Mouse (Mus musculus) CD4-positive helper T cell, adult 2 months (primary cell): ENCODE results near the gene Fryl.

Source experiments
- DNase-seq: peaks from one replicate; pipeline ENCODE4 v3.0.0-alpha.2; 2012; ENCODE audit warnings: low read depth, missing footprints, low spot score

Fryl gene

DNA sequence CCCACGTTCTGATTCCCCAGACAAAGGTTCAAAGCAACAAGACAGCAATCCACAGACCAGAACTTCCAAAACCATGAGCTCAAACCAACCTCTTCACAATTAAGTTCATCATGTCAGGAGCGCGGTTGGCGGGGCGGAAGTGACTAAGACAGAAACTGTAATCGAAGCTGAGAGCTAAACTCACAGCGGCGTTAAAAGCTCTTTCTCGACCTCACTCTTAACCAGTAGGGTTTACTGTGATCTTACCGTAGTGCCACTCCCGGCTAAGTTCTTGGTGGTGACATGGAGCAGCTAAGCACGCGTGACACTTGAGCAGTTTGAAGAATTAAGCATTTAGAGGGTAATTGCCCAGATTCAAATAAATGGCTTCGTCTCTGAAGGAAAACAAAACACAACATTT lies 61.7 kb downstream of the Fryl start:
- DNase-seq: peak; percentile 81

DNA sequence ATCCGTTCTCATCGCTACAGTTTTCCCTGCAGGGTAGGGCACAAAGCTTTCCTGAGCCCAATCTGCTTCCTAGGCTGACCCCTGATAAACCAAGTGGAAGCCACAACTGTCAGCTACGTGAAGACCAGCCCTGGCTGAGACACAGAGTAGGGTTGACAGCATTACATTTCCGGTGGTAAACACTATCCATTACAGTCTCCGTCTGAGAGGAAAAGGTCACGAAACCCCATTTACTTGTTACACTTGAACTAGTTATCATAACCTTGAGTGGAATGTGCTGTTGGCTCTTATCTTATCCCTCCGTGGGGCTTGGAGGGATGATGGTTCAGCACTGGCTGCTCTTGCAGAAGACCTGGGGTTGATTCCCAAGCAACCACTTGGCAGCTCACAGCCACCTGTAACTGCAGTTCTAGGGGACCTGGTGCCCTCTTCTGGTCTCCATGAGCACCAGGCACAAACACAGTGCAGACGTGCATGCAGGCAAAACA lies 62.3 kb downstream of the Fryl start:
- DNase-seq: peak; percentile 46

DNA sequence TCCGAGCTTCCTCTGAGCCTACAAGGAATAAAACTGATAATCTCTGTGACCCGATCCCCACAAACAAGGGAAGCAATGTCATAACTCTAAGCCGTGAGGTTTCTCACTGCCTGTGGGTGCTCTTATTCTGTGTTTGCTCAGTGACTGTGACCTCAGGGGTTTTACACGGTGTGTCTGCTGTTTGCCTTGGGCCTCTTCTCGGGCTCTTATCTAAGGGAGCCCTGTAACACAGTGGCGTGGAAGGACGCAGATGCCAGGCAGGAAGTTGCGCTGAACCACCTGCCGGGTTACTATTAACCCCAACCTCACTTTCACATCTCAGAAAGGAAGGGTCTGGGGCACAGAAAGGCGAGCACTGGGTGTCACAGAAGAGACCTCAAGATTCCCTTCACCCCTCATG lies 62.8 kb downstream of the Fryl start:
- DNase-seq: peak; percentile 61

DNA sequence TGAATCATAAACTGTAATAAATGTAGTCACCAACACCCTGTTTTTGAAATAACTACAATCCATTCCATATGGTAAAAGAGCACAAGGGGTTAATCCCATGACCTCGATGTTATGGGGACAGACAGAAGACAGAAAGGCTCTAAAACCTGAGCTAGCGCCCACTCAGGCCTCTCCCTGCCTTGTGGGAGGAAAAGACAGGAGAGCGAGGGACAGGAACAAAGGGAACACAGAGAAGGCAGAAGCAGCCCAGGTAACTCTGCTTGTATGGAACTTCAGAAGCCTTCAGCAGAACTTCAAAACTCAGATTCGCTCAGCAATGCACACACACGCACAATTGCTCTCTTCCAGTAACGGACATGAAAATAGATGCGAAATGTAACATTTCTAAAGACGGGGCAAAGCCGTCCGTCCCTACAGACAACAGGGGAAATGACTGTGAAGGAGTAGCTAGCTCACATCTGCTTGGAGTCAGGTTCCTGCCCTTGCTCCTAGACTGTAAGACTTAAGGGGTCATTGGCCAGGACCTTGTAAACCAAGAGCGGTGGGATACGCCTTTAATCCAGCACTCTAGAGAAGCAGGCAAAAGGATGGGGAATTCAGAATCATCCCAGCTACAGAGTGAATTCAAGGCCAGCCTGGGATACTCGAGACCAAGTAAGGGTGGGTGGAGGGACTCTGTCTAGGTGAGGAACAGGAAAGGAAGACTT lies 63.4 kb downstream of the Fryl start:
- DNase-seq: no peak

DNA sequence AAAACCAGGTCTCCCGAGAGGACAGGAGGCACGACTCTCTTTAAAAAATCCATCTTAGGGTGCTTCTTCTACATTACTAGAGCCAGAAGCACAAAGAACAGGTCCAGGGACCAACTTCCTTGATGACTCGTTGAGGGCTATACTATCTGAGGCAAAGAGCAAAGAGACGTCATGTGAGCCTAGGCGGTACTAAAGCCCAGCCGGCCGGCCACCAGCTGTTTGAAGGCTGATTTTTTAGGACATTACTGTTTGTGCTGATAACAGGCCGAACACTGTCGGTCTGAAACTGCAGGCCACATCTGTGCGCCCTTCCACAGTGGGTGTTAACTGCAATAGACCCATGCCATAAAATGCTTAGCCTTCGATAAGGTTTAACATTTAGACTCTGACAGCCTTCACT lies 64.7 kb downstream of the Fryl start:
- DNase-seq: no peak

DNA sequence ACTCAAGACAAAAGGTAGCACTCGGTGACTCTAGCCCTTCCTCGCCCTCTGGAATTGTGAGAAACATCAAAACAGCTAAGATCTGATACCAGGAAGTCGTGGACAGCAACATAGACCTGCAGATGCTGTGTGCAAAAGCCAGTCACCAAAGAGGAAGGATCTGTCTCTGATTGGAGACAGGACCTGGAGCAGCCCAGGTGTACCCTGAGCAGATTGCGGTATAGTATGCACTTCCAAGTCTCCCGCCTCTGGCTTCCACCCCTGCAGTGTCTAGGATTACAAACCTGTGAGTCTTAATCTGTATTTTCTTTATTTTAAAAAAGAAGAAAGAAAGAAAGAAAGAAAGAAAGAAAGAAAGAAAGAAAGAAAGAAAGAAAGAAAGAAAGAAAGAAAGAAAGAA lies 66.3 kb downstream of the Fryl start:
- DNase-seq: no peak

DNA sequence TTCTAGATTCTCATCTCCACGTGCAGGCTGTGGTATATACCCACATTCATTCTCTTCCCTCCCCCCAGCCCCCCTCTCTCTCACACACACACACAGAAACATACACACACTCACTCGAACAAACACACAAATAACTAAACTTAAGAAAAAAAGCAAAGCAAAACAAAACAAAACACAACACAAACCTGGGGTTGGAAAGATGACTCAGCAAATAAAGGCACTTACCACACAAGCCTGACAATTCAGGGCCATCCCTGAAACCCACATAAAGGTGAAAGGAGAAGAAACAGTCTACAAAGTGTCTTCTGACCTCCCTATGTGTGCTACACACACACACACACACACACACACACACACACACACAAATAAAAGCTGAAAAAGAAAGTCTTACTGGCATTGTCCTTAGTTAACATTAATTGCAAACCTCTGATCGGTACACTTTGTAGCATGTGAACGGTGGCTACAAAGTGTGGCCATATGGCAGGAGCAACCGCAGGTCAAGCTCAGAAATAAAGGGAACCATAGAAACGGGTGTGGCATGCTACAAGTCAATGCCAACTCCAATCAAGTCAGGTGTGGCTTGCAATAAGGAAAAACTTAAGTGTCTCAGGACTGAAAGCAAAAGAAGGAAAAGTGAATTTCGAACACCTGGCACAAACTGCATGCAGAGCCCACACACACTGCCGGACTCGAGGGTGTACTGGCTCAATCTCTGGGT lies 66.8 kb downstream of the Fryl start:
- DNase-seq: no peak

DNA sequence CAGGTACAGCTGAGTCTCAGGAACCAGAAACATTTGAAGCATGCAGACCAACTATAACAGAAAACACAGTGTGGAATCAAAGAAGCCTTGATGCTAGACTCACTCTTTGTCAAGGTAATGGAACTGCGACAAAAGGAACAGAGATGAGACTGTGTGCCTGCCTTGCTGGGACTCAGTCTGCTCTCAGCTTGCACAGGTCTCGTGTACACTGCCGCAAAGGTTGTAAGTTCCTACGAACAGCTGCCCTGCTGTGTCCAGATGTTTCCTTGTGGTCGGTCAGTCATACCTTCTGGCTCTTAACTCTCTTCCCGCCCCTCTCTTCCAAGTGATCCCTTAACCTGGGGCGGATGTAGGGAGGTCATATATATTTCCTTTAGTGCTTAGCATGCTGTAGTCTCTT lies 67.8 kb downstream of the Fryl start:
- DNase-seq: no peak

DNA sequence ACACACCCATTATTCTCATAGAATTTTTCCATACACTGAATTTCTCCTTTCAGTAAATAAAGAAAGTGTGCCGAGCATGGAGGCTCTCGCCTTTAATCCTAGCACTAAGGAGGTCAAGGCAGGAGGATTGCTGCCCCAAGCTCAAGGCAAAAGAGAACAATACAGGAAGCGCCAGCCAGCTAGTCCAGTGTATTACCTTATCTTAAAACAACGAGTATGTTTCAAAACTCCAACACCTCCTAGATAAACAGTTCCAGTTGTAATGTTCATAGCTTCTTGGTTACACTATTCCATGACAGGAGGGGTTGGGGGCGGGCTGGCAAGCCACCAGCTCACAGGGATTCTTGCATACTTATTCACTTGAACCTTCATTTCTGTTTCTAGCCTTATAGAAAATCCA lies 68.3 kb downstream of the Fryl start:
- DNase-seq: no peak

DNA sequence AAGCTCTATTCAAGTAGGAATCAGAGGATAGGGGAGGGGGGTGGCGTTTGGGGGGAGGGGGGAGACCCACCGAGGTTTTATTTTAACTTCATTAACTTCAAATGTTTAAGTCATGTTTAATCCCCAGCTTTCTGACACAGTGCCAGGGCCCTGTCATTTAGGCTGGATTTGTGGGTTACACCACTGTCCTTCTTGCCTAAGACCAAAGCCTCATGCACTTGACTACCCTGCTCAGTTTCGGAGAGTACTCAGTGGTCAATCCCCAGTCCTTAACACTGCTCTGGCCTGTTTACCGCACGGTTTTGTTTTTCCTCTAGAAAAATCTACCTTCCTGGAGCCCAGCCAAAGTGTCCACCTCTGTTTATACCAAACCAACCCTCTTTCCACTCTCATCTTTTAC lies 69.5 kb downstream of the Fryl start:
- DNase-seq: no peak

DNA sequence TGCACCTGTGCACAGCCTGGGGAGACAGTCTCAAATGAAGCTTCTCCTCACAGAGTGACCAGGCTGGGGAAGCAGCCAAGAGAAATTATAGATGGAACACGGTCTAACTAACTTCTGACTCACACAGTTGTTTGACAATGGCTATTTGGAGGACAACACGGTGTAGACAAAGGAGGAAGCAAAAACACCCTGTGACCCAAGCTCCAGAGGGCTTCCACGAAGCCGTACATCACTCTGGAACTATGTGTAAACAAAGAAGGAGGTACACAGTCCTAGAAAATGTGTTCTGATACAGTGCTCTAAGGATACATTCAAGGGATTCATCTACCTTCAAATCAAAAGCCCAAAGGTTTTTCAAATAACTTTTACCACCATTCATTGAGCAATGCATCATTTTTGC lies 71.0 kb downstream of the Fryl start:
- no peak for DNase-seq

DNA sequence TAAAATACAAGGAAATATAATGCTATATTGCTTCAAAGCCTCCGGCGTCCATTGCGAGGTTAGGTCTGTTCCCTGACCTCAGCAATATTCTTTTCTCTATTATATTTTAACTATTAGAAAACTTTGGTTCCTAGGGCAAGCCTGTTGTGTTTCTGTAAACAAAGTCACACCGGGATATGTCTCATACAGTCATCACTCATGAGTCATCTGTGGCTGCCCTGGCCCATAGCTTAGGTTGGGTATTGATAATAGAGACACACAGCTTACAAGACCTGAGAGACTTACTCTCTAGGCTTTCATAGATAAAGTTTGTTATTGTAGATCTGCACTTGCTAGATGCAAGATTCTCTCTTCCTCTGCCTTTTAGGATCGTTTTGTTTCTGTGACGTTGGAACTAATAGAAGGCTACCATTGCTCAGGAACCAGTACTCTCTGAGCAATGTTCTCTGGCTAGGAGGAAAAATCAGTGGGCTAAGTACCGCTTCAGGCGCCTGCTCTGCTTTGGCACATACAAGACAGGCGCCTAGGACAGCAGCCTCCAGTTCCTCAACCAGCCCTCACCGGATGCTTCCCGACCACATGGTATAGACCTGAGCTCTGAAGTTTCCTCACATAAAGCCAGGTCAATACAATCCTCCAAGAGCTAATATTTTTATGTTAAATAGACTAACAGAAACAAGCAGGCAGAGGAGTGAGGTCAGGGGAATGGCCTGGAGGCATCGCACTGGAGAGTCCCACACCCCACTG lies 73.5 kb downstream of the Fryl start:
- no peak for DNase-seq

DNA sequence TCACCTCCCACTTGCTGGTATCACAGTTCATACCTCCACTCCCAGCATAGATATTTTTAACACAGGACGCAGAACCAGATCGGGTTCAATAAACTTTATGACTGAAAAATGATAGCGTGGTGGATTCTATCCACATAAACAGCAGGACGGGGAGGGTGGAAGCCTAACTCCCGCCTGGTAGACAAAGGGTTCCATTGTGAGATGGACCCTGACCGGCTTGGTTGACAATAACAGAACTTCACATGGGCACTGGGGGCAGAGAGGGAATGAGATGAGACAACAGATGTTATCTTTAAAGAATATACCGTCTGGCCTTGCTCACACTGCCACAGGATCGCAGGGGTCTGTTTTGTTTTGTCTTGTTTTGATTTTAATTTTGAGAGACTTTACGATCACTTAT lies 74.2 kb downstream of the Fryl start:
- DNase-seq: no peak

DNA sequence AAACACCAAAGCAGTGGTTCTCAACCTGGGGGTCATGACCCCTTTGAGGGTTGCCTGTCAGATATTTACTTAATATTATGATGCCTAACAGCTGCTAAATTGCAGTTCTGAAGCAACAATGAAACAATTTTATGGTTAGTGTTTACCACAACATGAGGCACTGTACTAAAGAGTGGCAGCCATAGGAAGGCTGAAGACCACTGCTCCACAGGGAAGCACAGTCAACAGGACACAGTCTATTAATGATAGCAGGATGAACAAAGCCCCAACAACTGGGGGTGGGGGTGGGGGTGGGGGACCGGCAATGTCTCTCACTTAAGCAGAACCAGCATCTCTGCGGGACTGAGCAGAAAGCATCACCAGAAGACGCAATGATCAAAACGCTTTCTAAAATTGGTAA lies 80.1 kb downstream of the Fryl start:
- DNase-seq: no peak

DNA sequence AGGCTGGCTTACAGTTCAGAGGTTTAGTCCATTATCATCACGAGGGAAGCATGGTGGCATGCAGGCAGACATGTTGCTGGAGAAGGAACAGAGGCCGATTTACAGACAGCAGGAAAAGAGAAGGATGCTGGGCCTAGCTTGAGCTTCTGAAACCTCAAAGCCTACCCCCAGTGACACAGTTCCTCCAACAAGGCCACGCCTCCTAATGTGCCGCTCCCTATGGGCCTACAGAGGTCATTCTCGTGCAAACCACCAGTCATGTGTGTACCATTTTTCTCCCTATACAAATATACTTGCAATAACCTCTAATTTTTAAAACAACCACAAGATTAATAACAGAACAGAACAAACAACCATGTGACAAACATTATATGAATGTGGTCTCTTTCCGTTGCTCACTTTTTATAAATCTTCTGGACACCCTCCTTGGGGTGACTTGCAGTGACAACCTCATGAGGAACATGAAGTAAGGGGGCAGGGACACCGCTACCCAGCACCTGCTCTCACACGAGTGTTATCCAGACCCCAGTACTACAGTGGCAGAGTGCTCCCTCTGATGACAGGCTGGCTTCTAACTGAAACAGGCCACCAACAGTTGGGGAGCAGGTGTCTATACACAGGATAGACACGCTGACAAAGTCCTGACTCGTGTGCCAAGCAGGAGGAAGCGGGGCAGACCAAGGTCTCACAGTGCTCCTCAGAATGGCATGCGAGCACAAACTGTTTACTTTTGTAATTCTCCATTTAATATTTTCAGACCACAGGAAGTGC lies 80.9 kb downstream of the Fryl start:
- no peak for DNase-seq

DNA sequence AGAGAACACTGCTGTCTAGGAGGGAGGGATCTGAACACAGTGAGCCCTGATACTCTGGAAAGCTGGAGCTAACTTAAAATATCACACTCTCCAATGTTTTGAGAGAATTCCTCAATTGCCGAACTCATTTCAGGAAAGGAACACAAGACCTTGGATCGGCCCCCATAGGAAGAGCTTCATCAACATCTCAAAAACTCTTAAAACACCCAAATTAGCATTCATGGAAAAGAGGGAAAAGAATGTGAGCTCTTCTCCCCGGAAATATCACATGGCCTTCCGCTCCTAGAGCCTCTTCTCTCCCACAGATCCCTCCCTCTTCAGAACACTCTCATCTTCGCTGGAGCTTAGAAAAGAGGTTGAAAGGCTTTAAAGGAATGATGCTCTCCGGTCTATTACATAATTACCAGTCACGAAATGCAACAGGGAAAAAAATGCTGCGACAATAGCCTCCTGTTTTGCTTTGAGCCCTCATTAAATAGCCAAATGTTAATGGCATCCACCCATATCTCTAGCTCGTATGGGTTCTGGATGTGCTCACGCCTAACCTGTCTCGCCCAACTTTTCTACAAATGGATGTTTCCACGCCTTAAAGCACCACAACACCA lies 84.4 kb downstream of the Fryl start:
- no peak for DNase-seq

DNA sequence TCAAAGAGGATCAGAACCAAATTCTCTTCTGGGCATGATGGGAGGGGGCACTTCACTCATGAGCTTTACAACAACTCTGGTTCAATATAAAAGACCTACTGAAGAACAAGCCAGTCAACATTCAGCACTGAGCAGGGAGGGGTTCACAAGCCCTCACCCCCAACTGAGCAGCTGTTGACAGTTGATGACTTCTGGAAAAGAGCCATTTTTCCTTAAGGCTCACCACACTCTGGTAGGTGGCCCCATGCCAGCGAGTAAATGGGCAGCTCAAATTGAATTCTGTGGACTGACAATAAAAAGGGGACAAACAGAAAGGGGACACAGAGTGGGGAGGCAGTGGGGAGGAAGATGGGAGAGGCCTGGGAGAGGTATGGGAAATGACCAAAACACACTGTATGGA lies 85.2 kb downstream of the Fryl start:
- no peak for DNase-seq

DNA sequence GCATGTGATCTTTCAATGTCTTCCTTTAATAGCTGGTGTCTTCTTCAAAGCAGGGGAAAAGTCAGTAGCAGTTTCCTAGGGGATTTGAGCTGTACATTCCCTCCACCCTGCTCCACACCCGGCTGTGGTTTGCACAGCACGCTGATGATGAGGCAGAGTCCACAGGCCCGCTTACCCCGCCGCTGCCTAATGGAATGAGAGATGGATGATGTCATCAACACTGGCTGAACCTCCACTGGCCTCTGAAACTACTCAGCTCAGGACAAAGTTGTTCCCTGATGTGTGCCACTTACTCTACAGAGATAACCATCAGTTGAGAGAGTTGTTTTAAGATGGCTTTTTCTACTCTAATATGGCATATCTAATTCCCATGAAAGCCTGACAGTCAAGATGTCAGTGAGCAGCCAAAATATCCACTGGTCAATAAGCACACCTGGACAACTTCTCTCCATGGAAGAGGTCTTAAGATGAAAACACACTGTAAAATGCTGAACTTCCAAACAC lies 87.6 kb downstream of the Fryl start:
- DNase-seq: no peak

DNA sequence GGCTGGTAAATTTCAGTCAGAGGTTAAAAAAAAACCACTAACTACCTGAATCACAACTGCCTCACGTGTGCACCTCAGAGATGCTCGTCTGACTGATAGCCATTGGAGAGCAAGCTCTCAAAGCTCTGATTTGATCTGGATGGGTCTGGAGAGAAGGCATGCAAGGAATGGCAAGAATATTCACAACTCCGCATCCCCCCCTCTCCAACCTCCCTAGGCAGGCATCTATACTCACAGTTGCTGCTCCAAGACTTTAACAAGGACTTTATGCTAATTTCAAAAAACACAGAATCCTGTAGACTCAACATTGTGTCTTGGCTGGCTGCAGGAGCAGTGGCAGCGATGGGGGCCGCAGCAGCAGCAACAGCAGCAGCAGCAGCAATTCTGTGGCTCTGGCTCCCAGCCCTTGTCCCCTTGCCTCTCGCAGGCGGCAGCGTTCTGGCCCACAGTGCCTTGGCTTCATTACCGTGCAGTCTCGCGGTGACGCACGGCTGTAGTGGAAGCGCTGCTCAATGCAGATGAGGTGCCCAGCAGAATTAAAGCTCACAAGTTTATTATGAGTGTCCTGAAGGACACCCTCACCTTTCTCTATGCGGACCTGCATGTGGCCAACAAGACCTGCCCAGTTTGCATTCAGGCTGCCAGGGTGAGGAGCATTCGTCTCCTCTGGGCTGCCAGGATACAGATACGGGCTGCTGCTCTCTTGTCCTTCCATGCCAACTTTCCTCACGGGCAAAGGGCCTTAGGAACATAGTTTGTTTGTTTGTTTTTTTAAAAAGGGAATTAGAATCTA lies 88.2 kb downstream of the Fryl start:
- no peak for DNase-seq

DNA sequence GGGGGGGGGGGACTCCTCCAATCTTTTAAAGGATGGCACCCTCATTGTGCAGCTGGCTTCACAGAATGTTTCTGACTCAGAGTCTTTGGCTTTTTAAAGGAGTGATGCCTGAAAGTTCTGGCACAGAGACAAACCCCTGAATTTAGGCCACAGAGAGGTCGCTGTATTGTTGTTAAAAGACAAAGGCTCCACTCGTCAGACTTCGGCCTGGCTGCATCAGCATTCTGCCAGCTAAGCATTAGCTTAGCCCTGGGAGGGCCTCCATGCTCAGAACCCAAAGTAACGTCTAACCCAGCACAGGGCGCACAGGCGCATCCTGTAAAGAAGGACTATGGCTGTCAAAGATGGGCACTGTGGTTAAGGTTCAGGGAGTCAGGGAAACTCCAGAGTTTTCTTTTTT lies 92.4 kb downstream of the Fryl start:
- no peak for DNase-seq
